Mouse (Mus musculus) kidney, adult 2 months (tissue): Measurements from ENCODE around the gene Fhl1.

Source experiments
- CTCF ChIP-seq: fragments of 200-500 bp; conservative IDR thresholded peaks from 2 replicates; pipeline ENCODE4 v1.5.1; 2011; ENCODE audit warnings: low read depth, mild to moderate bottlenecking, control low read depth, low read length, moderate library complexity, mixed read lengths; ENCODE audit not compliant: insufficient read depth, insufficient read length
- POLR2A ChIP-seq: fragments of 200-500 bp; IDR thresholded peaks from one replicate; pipeline ENCODE4 v1.6.1; 2011; ENCODE audit warnings: low read depth, low read length, control low read depth

- no peak for TF ChIP-seq POLR2A
- no peak for TF ChIP-seq CTCF
Observed at GRCm38 (mm10) chrX:56821765-56822603, 90.4 kb downstream of the Fhl1 start, which contains the start of gene Map7d3.
